Mouse (Mus musculus) hindbrain, postnatal 0 days (tissue): ENCODE results near the gene Fam71e1. TPM values are rescaled to one million over a fixed set of nuclear protein-coding genes. Genes with fewer than 3 reads are reported as not detected.

Source experiments
- ATAC-seq: fragments of 200-750 bp; cut with Nextera tagmentation; 2 replicates; pipeline ENCODE4 v1.8.0; 2017; ENCODE audit warnings: mild to moderate bottlenecking, moderate TSS enrichment, moderate library complexity
- DNase-seq: peaks from one replicate; pipeline ENCODE4 v3.0.0-alpha.2; 2015; ENCODE audit warnings: low spot score
- H3K27ac ChIP-seq: fragments of 300-500 bp; sonication (generic); 2 replicates; pipeline ENCODE4 v1.5.1; 2014; ENCODE audit warnings: mild to moderate bottlenecking
- H3K27me3 ChIP-seq: fragments of 300-500 bp; sonication (generic); 2 replicates; pipeline ENCODE4 v1.6.1; 2014; ENCODE audit warnings: low read length, mixed read lengths; ENCODE audit not compliant: insufficient read depth
- H3K36me3 ChIP-seq: fragments of 300-500 bp; sonication (generic); 2 replicates; pipeline ENCODE4 v1.6.1; 2014; ENCODE audit warnings: low read length, mixed read lengths; ENCODE audit not compliant: insufficient read depth
- H3K4me1 ChIP-seq: fragments of 300-500 bp; sonication (generic); 2 replicates; pipeline ENCODE4 v1.6.1; 2014; ENCODE audit warnings: antibody characterized with exemption, low read length, mixed read lengths; ENCODE audit not compliant: insufficient read depth
- H3K4me2 ChIP-seq: fragments of 300-500 bp; sonication (generic); 2 replicates; pipeline ENCODE4 v1.6.1; 2014; ENCODE audit warnings: low read depth, mild to moderate bottlenecking, low read length, moderate library complexity, mixed read lengths
- H3K4me3 ChIP-seq: fragments of 300-500 bp; sonication (generic); 2 replicates; pipeline ENCODE4 v1.5.1; 2014; ENCODE audit warnings: low read length
- H3K9ac ChIP-seq: fragments of 300-500 bp; sonication (generic); replicated peaks from 2 replicates; pipeline ENCODE4 v1.6.1; 2014; ENCODE audit warnings: mild to moderate bottlenecking, low read length, moderate library complexity, mixed read lengths
- H3K9me3 ChIP-seq: fragments of 300-500 bp; sonication (generic); 2 replicates; pipeline ENCODE4 v1.6.1; 2016; ENCODE audit warnings: low read length, mixed read lengths
- CTCF ChIP-seq: IDR thresholded peaks from 2 replicates; pipeline ENCODE4 v1.5.1; 2016; ENCODE audit warnings: antibody characterized with exemption, control low read depth, low read depth
- WGBS: fragments of 180-500 bp; shearing (Covaris S2); extraction: QIAGEN DNeasy Blood & Tissue Kit; methylation state at CpG from one replicate; pipeline ENCODE4 v1.1.7; 2014; 5-methylcytosine and 5-hydroxymethylcytosine counted together
- polyA plus RNA-seq: library from polyadenylated mRNA; unstranded; fragments of >200 nt; fragmentation: Nextera tagmentation; extraction: Ambion mirVana; gene quantifications from 2 replicates; pipeline ENCODE4 v1.2.1, GENCODE M21; 2015
- total RNA-seq: library from RNA; depleted of rRNA; stranded (reverse); fragments of >200 nt; gene quantifications from 2 replicates; pipeline ENCODE4 v1.2.3, GENCODE M21; 2014

Gene Fam71e1
- total and polyA plus RNA-seq, 2 experiments from 2014 or later: 19.8 to 26.7 TPM

GRCm38 (mm10) chr7:44530507-44530906 lies 34.1 kb downstream of the Fam71e1 start:
- Histone ChIP-seq H3K9me3 (no peaks in the 10 kb centered on the region), H3K27ac (no peak overlapping the region), H3K4me1 (peaks cover 8% of the 10 kb centered on the region; the same call in 1 of the 2 replicates), H3K36me3 (no peaks in the 10 kb centered on the region), H3K9ac (no peak overlapping the region), H3K27me3 (no peaks in the 10 kb centered on the region), H3K4me2 (no peak overlapping the region), H3K4me3 (no peak overlapping the region)
- ATAC-seq: no peak
- no peak for DNase-seq
- WGBS: 81% methylated on average over 3 of the region's 3 CpGs
- TF ChIP-seq CTCF: no peak

GRCm38 (mm10) chr7:44531207-44531606 lies 34.8 kb downstream of the Fam71e1 start:
- ATAC-seq (no peak), DNase-seq (no peak)
- no peak overlapping the region for H3K4me2 ChIP-seq
- H3K27me3 ChIP-seq: no peaks in the 10 kb centered on the region
- H3K9ac ChIP-seq: no peak overlapping the region
- no peak for TF ChIP-seq CTCF
- 52% methylated on average over 5 of the region's 5 CpGs for WGBS
- no peaks in the 10 kb centered on the region for H3K36me3 ChIP-seq
- H3K4me1 ChIP-seq: peaks cover 8% of the 10 kb centered on the region; the same call in 1 of the 2 replicates
- no peak overlapping the region for H3K4me3 ChIP-seq
- H3K27ac ChIP-seq: no peak overlapping the region
- no peaks in the 10 kb centered on the region for H3K9me3 ChIP-seq

- H3K27me3 ChIP-seq: no peaks in the 10 kb centered on the region
- DNase-seq (no peak), ATAC-seq (no peak)
- no peaks in the 10 kb centered on the region for H3K36me3 ChIP-seq
- H3K27ac ChIP-seq: no peak within 1 kb of the TSS
- no peak within 1 kb of the TSS for H3K4me2 ChIP-seq
- WGBS: 72% methylated on average over 4 of the region's 4 CpGs
- no peak for TF ChIP-seq CTCF
- no peaks in the 10 kb centered on the region for H3K9me3 ChIP-seq
- H3K4me1 ChIP-seq: peaks cover 8% of the 10 kb centered on the region; the same call in 1 of the 2 replicates
- H3K9ac ChIP-seq: no peak within 1 kb of the TSS; the same call in 1 of the 2 replicates
- no peak within 1 kb of the TSS for H3K4me3 ChIP-seq
Observed at GRCm38 (mm10) chr7:44531946-44532732, 35.8 kb downstream of the Fam71e1 start, which contains the start of gene Spib. Spib (minus strand) TSS chr7:44532071.

GRCm38 (mm10) chr7:44532918-44533745 lies 36.8 kb downstream of the Fam71e1 start:
- no peak for DNase-seq
- TF ChIP-seq CTCF: no peak

GRCm38 (mm10) chr7:44533746-44534045 lies 37.3 kb downstream of the Fam71e1 start:
- Histone ChIP-seq H3K36me3 (peaks cover 7% of the 10 kb centered on the region), H3K4me2 (no peak overlapping the region), H3K4me1 (no peaks in the 10 kb centered on the region), H3K9ac (no peak overlapping the region), H3K27me3 (no peaks in the 10 kb centered on the region), H3K9me3 (no peaks in the 10 kb centered on the region), H3K4me3 (no peak overlapping the region), H3K27ac (no peak overlapping the region)
- ATAC-seq (no peak), DNase-seq (no peak)
- no peak for TF ChIP-seq CTCF
- WGBS: 82% methylated on average over 12 of the region's 12 CpGs

More at GRCm38 (mm10) chr7:44532918-44533745, 36.8 kb downstream of the Fam71e1 start:
- Histone ChIP-seq H3K9me3 (no peaks in the 10 kb centered on the region), H3K27ac (no peak overlapping the region), H3K9ac (no peak overlapping the region), H3K4me2 (no peak overlapping the region), H3K4me1 (peaks cover 3% of the 10 kb centered on the region; the same call in 1 of the 2 replicates), H3K36me3 (peaks cover 1% of the 10 kb centered on the region; the same call in 1 of the 2 replicates), H3K27me3 (no peaks in the 10 kb centered on the region), H3K4me3 (no peak overlapping the region)
- ATAC-seq: no peak
- WGBS: 90% methylated on average over 29 of the region's 29 CpGs

- no peak for ATAC-seq
- Histone ChIP-seq H3K27ac (no peak overlapping the region), H3K36me3 (peaks cover 10% of the 10 kb centered on the region), H3K9me3 (no peaks in the 10 kb centered on the region), H3K9ac (no peak overlapping the region), H3K4me3 (no peak overlapping the region), H3K27me3 (no peaks in the 10 kb centered on the region), H3K4me2 (no peak overlapping the region), H3K4me1 (no peaks in the 10 kb centered on the region)
- no peak for TF ChIP-seq CTCF
- DNase-seq: no peak
- 93% methylated on average over 13 of the region's 13 CpGs for WGBS
Observed at GRCm38 (mm10) chr7:44534242-44534641, 37.9 kb downstream of the Fam71e1 start.
